ENCODE assay signal across 9 mouse cellular contexts in genomic region chr7:125576982-125577381, GRCm38 (mm10). TPM values are rescaled to one million over a fixed set of nuclear protein-coding genes. Genes with fewer than 3 reads are reported as not detected.
DNase-seq lines count a peak whose midpoint lies in the region; ATAC-seq and TF ChIP-seq lines count a peak whose summit lies in the region.
"Had no signal": no experiment of that assay in that cellular context is flagged by ENCODE, and none has a peak within 500 bp of the region (broad histone marks: within the 10 kb centered on the region; RNA-seq: fewer than 3 reads in every experiment).

No protein-coding gene starts in this region.

- peak; percentile 38 for ATAC-seq in heart, embryonic 16.5 days (replicated peaks; ENCODE audit: extremely low read depth, insufficient read depth, low FRiP score)
- peak; percentile 58 for ATAC-seq in lung, embryonic 15.5 days (ENCODE audit: borderline replicate concordance, extremely low read depth, low FRiP score, low TSS enrichment)

- no peak overlapping the region for H3K4me3 ChIP-seq in layer of hippocampus, adult 2 months
- no peak overlapping the region for H3K4me3 ChIP-seq in heart, embryonic 16.5 days (ENCODE audit: low read length)
- H3K4me3 ChIP-seq in lung, embryonic 15.5 days: no peak overlapping the region

- no peak overlapping the region for H3K27ac ChIP-seq in layer of hippocampus, adult 2 months
- peak overlapping the region; percentile 22; the same call in 1 of the 2 replicates for H3K27ac ChIP-seq in heart, embryonic 16.5 days (ENCODE audit: low read length)
- H3K27ac ChIP-seq in lung, embryonic 15.5 days: peak overlapping the region; percentile 59

- 38% methylated on average over 7 of the region's 7 CpGs for WGBS in heart, embryonic 16.5 days
- 28% methylated on average over 7 of the region's 7 CpGs for WGBS in lung, embryonic 15.5 days

- H3K4me2 ChIP-seq in heart, embryonic 16.5 days (ENCODE audit: low read depth, low read length): no peak overlapping the region
- H3K4me2 ChIP-seq in lung, embryonic 15.5 days: no peak overlapping the region

- H3K9ac ChIP-seq in heart, embryonic 16.5 days (ENCODE audit: low read length): no peak overlapping the region
- no peak overlapping the region for H3K9ac ChIP-seq in lung, embryonic 15.5 days

- no peaks in the 10 kb centered on the region for H3K9me3 ChIP-seq in heart, embryonic 16.5 days (replicated peaks; ENCODE audit: control insufficient read depth, low read length)
- H3K9me3 ChIP-seq in lung, embryonic 15.5 days: no peaks in the 10 kb centered on the region
- H3K9me3 ChIP-seq: megakaryocyte, embryonic 14.5 days had no signal

- peaks cover 16% of the 10 kb centered on the region for H3K4me1 ChIP-seq in heart, embryonic 16.5 days (ENCODE audit: control insufficient read depth, insufficient read depth, low read length)
- H3K4me1 ChIP-seq in lung, embryonic 15.5 days: peaks cover 46% of the 10 kb centered on the region

- no peak for TF ChIP-seq CTCF in layer of hippocampus, adult 2 months (conservative IDR thresholded peaks at IDR 0.05)

- peak; percentile 53 to 60 for DNase-seq in layer of hippocampus, postnatal 10 days (ENCODE audit: low spot score in 2 of 2)
- no peak for DNase-seq in layer of hippocampus, adult 2 months (ENCODE audit: low spot score in 2 of 2)
- DNase-seq in adrenal gland, postnatal 36 days: peak; percentile 82 to 83
- DNase-seq in T-cell, adult 2 months (ENCODE audit: low spot score): no peak
- no peak for DNase-seq in left cerebral cortex, adult 9 months (ENCODE audit: low spot score in 2 of 2)
- no peak for DNase-seq in layer of hippocampus, adult 9-11 months

- no peaks in the 10 kb centered on the region for H3K36me3 ChIP-seq in heart, embryonic 16.5 days (ENCODE audit: control insufficient read depth, insufficient read depth)
- H3K36me3 ChIP-seq in lung, embryonic 15.5 days: 0 out of 2 replicates have a peak, but pooled peaks cover 5% of the 10 kb centered on the region

- H3K27me3 ChIP-seq in heart, embryonic 16.5 days (ENCODE audit: control insufficient read depth, insufficient read depth, low read length): no peaks in the 10 kb centered on the region
- H3K27me3 ChIP-seq in lung, embryonic 15.5 days: no peaks in the 10 kb centered on the region
- H3K27me3 ChIP-seq: megakaryocyte, embryonic 14.5 days had no signal

RNA-seq across cellular contexts. Expression of gene Il4ra, which starts 25.1 kb away (rescaled TPM):
- 1 to 10 TPM; 4.0 to 8.3 TPM for total RNA-seq in layer of hippocampus, postnatal 10 days (2021)
- 1 to 10 TPM; 3.2 to 3.9 TPM for total RNA-seq in layer of hippocampus, adult 2 months (2021)
- 100 to 1,000 TPM in 1 of 2 experiments, 10 to 100 TPM in 1; 46.6 to 119 TPM for total RNA-seq in adrenal gland, postnatal 36 days (2021)
- 6.7 and 7.3 TPM in 2 replicates for polyA plus RNA-seq in heart, embryonic 16.5 days (2015; fragmentation: Nextera tagmentation; extraction: Ambion mirVana)
- 15.3 and 16.5 TPM in 2 replicates for polyA plus RNA-seq in lung, embryonic 15.5 days (2015; fragmentation: Nextera tagmentation; extraction: Ambion mirVana)

RNA-seq across cellular contexts. Expression of gene Il21r, which starts 26.2 kb away (rescaled TPM):
- 1 to 10 TPM in 1 of 2 experiments, under 1 TPM in 1; 0.60 to 1.1 TPM for total RNA-seq in layer of hippocampus, postnatal 10 days (2021)
- total RNA-seq in layer of hippocampus, adult 2 months (2021): under 1 TPM; 0.98 to 1.00 TPM
- total RNA-seq in adrenal gland, postnatal 36 days (2021): under 1 TPM; 0.43 to 0.56 TPM
- 0.61 and 3.2 TPM in 2 replicates for polyA plus RNA-seq in heart, embryonic 16.5 days (2015; fragmentation: Nextera tagmentation; extraction: Ambion mirVana)
- 0.30 and 0.74 TPM in 2 replicates for polyA plus RNA-seq in lung, embryonic 15.5 days (2015; fragmentation: Nextera tagmentation; extraction: Ambion mirVana)

Comparison
In these comparisons a context has a peak if more than half of its experiments do, and no peak if none do; other contexts are left out.
1. DNase-seq: peak in layer of hippocampus, postnatal 10 days (2 of 2) and adrenal gland, postnatal 36 days (2 of 2); none in layer of hippocampus, adult 2 months (0 of 2), T-cell, adult 2 months (single experiment), left cerebral cortex, adult 9 months (0 of 2) and layer of hippocampus, adult 9-11 months (single experiment).
2. RNA of gene Il4ra, which starts 25.1 kb away (total RNA-seq): 46.6 to 119 TPM in adrenal gland, postnatal 36 days; 4.0 to 8.3 TPM in layer of hippocampus, postnatal 10 days and 3.2 to 3.9 TPM in layer of hippocampus, adult 2 months; every median in the first group is over 4 times any median in the second.